Mouse (Mus musculus) c-Kit-negative CD71-positive TER-119-positive erythroid progenitor cells, embryonic 14.5 days (primary cell): ENCODE measurements around the gene Robo4.

Source experiments
- DNase-seq: peaks from one replicate; pipeline ENCODE4 v3.0.0-alpha.2; 2013; ENCODE audit warnings: low read depth, low spot score

The Robo4 gene

GRCm38 (mm10) chr9:37400585-37400984 is 1.1 kb upstream of the Robo4 start:
- no peak for DNase-seq

- DNase-seq, result no peak
Observed at GRCm38 (mm10) chr9:37402501-37402900, 804 bp downstream of the Robo4 start.

GRCm38 (mm10) chr9:37403011-37403410 is 1.3 kb downstream of the Robo4 start:
- DNase-seq, result no peak

DNA sequence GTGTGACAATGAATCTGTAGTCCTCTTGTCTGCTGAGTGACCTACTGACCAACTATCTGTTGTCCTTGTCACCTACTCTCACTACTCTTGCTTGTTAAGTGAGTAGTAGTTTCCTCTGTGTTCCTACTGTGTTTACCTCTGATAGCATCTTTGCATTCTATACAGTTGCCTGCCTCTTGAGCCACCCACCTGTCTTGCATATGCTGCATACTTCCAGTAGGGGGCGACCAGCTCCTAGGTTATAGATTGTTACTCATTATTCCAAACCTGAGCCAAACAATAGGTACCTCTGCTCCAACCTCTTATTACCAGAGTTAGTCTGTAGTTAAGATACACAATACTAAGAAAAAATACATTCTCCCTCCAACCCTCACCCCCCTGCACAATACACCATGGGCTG is 4.7 kb downstream of the Robo4 start:
- no peak for DNase-seq

DNA sequence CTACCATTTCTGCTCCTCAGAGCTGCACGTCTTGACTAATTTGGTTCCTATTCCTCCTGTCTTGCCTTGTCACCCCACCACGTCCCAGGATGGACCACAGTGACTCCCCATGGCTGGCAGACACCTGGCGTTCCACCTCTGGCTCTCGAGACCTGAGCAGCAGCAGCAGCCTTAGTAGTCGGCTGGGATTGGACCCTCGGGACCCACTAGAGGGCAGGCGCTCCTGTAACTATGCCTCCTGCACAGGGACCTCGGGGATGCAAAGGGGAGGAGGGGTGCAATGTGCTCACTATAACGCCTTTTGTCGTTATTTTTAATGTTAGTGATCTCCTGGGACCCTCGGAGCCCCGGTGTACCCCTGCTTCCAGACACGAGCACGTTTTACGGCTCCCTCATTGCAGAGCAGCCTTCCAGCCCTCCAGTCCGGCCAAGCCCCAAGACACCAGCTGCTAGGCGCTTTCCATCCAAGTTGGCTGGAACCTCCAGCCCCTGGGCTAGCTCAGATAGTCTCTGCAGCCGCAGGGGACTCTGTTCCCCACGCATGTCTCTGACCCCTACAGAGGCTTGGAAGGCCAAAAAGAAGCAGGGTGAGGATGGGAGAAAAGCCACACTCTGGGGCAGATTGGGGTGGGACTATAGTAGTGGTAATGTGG is 6.3 kb downstream of the Robo4 start:
- DNase-seq, result no peak

DNA sequence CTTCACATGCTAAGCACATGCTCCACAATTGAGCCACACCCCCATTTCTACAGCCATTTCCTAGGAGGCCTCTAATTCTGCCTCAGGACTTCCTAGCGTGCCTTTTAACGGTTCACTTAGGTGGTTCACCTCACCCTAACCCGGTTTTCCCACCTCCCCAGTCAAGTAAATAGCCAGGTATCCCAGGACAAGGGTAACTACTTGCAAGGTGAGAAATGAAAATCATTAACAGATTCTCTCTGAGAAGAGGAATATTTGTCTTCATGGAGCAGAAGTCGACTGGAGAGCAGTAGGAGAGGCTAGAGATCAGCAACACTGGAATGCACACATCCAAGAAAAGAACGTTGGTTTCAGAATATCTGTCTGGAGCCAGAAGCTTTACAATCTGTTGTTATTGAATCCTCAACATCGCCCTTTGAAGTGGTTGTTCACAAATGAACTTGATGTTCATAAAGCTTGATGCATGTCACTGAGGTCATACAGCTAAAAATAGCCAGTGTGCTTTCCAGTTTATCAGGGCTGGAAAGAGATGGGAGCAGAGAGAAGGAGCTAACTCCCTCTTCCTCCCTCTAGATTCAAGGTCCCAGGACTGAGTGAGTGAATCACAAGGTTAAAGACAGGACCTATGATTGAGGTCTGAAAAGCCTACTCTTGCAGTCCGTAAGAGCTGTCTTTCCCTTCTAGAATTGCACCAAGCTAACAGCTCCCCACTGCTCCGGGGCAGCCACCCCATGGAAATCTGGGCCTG is 8.2 kb downstream of the Robo4 start:
- DNase-seq, result no peak

- no peak for DNase-seq
Observed at GRCm38 (mm10) chr9:37412989-37413388, 11.3 kb downstream of the Robo4 start.

DNA sequence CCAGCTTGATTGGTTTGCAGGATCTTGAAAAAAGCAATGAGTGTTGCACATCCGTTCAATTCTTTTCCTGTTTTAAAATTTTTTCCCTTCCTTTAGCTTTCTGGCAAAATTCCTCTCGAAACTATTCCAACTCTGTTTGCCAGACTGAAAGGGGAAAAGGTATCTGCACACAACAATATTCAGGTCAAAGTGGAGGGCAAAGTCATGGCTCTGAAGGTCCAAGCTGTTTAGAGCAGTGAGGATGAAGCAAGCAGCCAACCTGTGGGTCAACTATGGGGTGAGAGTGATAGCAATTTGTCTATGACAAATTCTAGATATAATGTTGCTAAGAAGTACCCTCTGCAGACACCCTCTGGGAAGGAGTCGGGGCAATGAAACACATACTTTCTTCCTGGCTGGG is 13.0 kb downstream of the Robo4 start:
- no peak for DNase-seq

DNA sequence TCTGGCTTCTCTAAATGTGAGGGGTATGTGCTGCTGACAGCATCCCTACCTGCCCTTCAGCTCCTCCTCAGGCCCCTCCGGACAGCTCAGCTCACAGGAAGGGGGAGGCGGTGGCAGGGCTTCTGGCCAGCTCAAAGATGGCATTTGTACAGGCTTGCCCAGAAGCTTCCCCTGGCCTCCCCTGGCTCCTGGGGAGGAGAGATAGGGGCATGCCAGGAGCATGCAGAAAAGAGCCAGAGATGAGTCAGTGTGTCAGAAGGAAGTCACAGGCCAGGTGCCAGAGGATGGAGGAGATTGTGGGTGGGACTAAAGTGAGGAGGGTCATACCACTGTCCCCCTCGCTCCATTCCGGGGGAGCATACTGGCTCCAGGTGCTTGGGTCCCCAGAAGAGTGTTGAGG is 17.1 kb downstream of the Robo4 start:
- no peak for DNase-seq

DNA sequence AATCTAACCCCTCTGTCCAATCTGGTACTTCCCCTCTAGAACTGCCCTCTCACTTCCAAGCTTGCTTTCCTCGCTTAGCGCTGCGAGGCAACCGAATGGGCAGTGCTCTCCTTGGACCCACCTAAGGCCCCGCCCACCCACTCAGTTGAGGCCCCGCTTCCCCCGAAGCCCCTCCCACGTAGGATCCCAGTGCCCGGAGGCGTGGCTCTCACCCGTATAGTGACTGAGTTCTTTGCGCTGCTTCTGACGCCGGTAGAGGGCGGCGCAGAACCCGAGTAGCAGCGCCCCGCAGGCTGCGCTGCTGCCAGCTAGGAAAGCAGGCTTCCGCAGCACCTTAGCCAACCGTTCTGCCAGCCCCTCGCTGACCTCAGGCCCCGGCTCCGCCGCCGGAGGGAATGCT is 19.0 kb downstream of the Robo4 start:
- DNase-seq, result no peak

- DNase-seq, result no peak
Observed at GRCm38 (mm10) chr9:37421239-37421638, 19.5 kb downstream of the Robo4 start.

DNA sequence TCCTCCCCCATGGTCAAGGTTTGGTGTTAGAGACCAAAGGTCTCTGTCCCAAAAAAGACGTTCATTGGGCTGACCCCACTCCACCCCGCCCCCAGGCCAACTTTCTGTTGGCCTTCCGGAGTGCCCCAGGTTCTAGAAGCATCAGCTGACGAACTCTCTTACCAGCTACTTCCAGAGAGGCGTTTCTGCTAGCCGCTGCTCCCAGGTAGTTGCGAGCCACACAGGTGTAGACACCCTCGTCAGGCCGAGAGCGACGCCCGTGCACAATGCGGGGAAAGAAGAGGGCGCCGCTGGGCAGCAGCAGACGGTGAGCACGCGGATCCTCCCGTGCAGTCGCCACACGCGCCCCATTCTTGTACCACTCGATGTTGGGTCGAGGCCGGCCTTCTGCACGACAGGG is 27.6 kb downstream of the Robo4 start:
- DNase-seq, result no peak

DNA sequence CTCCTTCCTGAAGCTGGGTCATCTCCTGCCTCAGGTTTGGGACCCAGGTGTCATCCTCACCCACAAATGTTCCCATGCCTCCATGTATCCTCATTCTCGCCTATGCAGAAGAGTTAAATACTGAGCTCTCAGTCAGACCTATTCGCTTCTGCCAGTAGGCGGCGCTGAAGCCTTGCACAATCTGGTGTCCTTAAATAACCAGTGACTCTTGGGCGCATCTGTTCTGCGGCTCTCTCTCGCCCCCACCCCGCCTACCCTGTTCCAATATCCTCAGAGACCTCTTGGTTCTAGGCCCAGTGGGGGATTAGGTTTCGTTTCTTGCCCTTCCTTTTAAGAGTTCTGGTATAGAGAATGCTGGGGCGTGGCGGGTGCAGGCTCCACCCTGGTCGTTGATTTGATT is 28.9 kb downstream of the Robo4 start:
- DNase-seq, result peak; percentile 24

GRCm38 (mm10) chr9:37432026-37432666 is 30.4 kb downstream of the Robo4 start:
- DNase-seq, result no peak

GRCm38 (mm10) chr9:37432720-37433421 is 31.2 kb downstream of the Robo4 start, which contains the start of gene Robo3:
Gene Robo3 (minus strand): TSS chr9:37433246.
- no peak for DNase-seq

- DNase-seq, result no peak
Observed at GRCm38 (mm10) chr9:37433823-37434560, 32.3 kb downstream of the Robo4 start.

GRCm38 (mm10) chr9:37434932-37435331 is 33.2 kb downstream of the Robo4 start:
- DNase-seq, result no peak

DNA sequence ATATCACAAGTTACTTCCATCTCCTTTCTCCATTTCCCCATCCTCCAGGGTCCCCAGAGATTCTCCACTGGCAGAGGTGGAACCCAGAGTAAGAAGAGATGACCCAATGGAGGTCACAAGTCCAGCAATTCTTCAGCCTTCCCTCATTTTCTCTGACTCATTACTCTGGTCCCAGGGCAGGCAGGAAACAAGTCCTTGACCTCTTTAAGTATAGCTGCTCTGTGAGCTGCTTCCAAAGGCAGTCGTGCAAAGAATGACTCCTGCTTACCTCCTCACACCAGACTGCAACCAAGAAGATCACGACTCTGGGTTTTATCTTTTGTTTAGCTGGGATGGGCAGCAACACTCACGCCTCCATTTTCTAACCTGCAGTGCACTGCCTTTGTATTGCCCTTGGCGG is 33.9 kb downstream of the Robo4 start:
- no peak for DNase-seq

DNA sequence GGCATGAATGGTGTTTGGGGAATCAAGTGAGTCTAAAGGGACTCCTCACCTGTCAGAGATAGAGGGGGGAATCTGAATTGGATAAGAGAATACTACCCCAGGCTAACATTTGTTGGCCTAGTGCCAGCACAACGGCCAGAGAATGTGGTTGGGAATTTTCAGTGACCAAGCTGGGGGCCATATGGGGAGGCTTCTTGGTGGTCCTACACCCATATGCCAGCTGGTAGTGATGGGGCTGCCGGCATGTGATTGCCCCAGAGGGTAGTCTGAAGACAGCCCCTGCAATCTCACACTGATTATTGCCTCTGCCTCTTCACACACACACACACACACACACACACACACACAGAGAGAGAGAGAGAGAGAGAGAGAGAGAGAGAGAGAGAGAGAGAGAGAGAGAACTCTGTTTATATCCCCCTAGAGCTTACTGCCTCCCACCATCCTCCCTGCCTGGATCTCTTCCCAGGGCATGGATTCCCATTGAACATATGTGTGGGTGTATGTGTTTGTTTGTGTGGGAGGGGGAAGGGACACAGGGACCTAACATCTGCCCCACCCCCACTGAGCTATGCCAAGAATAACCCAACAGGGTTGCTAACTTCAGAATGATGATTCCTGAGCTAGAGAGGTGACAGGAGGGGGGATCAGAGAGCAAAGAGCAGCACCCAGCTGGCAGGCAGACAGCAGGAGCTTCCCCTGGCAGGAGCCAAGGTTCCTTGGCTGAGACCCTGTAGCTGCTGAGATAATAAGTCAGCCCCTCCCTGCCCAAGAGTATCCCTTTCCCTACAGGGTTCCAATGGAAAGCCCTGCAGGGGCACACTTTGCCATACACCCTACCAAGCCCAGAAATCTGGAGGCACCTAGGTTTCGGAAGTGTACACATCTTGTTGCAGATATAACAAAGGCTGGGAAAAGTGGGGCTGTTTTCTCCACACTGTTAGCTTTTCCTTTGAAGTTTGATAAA is 36.4 kb downstream of the Robo4 start:
- no peak for DNase-seq

DNA sequence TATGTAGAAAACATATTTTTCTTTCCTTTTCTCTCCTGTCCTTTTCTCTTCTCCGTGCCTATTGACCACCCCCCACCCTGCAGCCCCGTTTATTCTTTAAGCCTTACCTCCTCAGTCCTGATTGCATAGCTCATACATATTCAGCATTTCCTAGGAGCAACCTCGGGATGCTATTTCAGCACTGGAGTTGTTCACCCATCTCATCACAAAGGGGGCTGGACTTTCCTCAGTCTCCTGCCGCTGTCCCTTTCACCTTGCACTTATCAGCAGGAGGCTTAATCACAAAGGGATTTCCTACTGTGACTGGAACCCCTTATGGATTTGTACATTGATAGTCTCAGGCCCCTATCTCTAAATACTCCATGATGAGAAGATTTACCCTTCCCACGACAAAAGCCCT is 50.7 kb downstream of the Robo4 start:
- DNase-seq, result no peak
